Mouse (Mus musculus) left cerebral cortex, adult 9 months (tissue): ENCODE data around the gene Gm45062.
"Not testable (repeated sequence)": the region's sequence is repeated elsewhere in the genome, so short reads cannot be mapped to it uniquely, and the experiment has no call there.

Experiments
- DNase-seq, 2 experiments: peaks; one replicate each; pipeline ENCODE4 v3.0.0; 2022; ENCODE audit warnings: low spot score in 2 of 2

Gm45062 gene

GRCm38 (mm10) chr6:8312554-8312953 is 53.3 kb downstream of the Gm45062 start:
- no peak for DNase-seq

GRCm38 (mm10) chr6:8316201-8316600 is 57.0 kb downstream of the Gm45062 start:
- no peak for DNase-seq

- DNase-seq: no peak
These were observed 60.3 kb downstream of the Gm45062 start for GRCm38 (mm10) chr6:8319591-8319990.

- not testable (repeated sequence) for DNase-seq
These were observed 72.2 kb downstream of the Gm45062 start for GRCm38 (mm10) chr6:8331496-8331895.

- DNase-seq: no peak
These were observed 74.1 kb downstream of the Gm45062 start for GRCm38 (mm10) chr6:8333380-8333779.

- no peak for DNase-seq
These were observed 77.5 kb downstream of the Gm45062 start for GRCm38 (mm10) chr6:8336487-8337390.

- DNase-seq: no peak
These were observed 80.2 kb downstream of the Gm45062 start for GRCm38 (mm10) chr6:8339453-8339852.

GRCm38 (mm10) chr6:8343271-8343670 is 84.0 kb downstream of the Gm45062 start:
- DNase-seq: no peak

- peak in 1 of 2 experiments; percentile 51 for DNase-seq
These were observed 86.1 kb downstream of the Gm45062 start for GRCm38 (mm10) chr6:8345219-8345856.

GRCm38 (mm10) chr6:8347154-8347553 is 87.9 kb downstream of the Gm45062 start:
- no peak for DNase-seq

- no peak for DNase-seq
These were observed 89.1 kb downstream of the Gm45062 start for GRCm38 (mm10) chr6:8348344-8348743.

- no peak for DNase-seq
These were observed 89.9 kb downstream of the Gm45062 start for GRCm38 (mm10) chr6:8349060-8349670.

GRCm38 (mm10) chr6:8351507-8351906 is 92.3 kb downstream of the Gm45062 start:
- DNase-seq: no peak

GRCm38 (mm10) chr6:8352533-8353168 is 93.4 kb downstream of the Gm45062 start:
- DNase-seq: no peak

GRCm38 (mm10) chr6:8353461-8353860 is 94.2 kb downstream of the Gm45062 start:
- DNase-seq: no peak

- no peak for DNase-seq
These were observed 95.6 kb downstream of the Gm45062 start for GRCm38 (mm10) chr6:8354846-8355245.

- no peak for DNase-seq
These were observed 99.0 kb downstream of the Gm45062 start for GRCm38 (mm10) chr6:8358232-8358631.

GRCm38 (mm10) chr6:8358782-8359181 is 99.5 kb downstream of the Gm45062 start:
- no peak for DNase-seq

GRCm38 (mm10) chr6:8360805-8361204 is 101.6 kb downstream of the Gm45062 start:
- no peak for DNase-seq

GRCm38 (mm10) chr6:8364033-8364756 is 104.9 kb downstream of the Gm45062 start:
- DNase-seq: no peak

- no peak for DNase-seq
These were observed 105.5 kb downstream of the Gm45062 start for GRCm38 (mm10) chr6:8364757-8365150.
